Mouse (Mus musculus): ENCODE results near the gene Cfap77.
A peak's percentile ranks its signal among the peaks of the same experiment; 100 is the strongest.

The Cfap77 gene

DNA sequence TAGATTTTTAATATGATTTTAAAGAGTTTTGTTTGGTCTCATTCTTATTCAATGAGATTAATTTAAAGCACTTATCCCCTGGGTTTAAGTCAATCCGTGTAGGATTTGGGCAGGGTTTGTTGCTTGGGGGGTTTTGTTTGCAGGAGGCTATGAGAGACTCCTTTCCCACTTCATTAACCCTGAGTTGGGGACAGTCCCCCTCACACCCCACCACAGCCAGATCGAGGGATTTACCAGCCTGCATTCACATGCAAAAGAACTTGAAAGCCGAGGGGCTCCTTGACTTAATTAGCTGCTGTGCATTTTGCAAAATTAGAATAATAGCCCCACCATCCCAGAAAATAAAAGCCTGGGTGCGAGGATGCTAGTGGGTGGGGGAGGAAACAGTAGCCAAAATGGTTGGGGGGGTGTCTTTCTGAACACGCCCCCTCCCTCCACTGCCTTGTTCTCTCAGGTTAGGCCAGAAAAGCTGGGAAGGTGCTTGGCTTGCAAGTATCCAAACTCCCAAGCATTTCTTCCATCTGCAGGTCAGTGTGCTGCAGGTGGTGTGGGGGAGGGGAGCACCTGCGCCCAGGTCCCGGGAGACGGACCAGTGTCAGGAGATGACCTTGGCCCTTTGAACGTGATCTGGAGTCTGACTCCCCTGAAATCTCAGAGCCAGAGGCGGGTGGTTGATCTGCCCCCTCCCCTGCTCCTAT is 147.0 kb downstream of the Cfap77 start:
- DNase-seq (ENCODE audit: low read depth, low spot score): peak; percentile 75

DNA sequence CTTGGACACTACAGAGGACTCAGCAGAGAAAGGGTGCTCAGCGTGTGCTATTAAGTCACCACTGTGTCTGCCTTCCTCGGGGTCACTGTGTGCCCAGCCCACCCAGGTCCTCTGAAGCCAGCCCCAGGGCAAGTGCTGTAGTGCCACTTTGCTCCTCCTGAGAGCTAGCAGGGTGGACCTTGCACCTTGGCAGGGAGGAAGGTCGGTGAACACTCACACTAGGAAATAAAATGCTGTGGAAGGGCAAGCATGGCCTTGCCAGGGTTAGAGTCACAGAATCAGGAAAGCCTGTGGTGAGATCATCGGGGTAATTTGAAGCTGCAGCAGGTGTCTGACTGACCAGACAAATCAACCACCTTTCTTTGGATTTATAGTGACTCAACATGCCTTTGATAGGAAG is 149.3 kb downstream of the Cfap77 start:
- no peak for DNase-seq (ENCODE audit: low read depth, low spot score)

DNA sequence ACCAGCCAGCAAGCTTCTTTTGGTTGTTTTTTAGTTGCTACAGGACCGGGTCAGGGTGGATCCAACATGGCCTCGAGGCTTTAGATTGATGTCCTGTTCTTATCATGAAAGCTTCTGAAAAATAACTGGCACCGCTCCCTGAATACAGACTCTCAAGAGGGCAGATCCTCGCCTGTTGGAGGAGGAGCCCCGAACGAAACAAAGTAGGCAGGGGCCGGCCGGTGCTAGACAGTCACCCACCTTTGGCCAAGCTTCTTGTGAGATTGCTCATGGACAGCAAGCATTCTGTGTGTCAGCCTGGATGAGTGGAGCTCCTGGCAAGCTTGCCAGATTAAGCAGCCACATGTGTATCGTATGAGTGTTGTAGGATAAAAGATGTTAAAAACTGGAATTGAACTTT is 150.1 kb downstream of the Cfap77 start:
- no peak for DNase-seq (ENCODE audit: low read depth, low spot score)

DNA sequence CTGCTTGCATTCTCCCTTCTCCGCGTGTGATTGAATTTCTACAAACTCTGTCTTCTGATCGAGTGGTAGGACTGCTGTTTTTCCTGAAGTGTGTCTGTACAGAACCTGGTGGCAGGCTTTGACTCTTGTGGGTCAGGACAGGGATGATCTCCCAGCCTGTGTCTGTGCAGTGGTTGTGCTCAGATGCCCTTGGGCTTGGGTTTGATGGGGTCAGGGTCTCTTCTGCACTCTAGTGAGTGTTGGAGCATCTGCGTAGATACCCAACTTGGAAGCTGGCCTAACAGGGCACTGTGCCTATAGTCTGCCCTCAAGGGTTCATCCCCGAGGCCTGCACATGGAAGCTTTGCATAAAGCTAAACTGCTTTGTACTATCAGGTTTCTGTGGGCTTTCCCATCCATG is 151.0 kb downstream of the Cfap77 start:
- no peak for DNase-seq (ENCODE audit: low read depth, low spot score)

GRCm38 (mm10) chr2:28902291-28902690 is 152.6 kb downstream of the Cfap77 start:
- no peak for DNase-seq (ENCODE audit: low read depth, low spot score)

GRCm38 (mm10) chr2:28897340-28897899 is 157.4 kb downstream of the Cfap77 start:
- DNase-seq (ENCODE audit: low read depth, low spot score): no peak

DNA sequence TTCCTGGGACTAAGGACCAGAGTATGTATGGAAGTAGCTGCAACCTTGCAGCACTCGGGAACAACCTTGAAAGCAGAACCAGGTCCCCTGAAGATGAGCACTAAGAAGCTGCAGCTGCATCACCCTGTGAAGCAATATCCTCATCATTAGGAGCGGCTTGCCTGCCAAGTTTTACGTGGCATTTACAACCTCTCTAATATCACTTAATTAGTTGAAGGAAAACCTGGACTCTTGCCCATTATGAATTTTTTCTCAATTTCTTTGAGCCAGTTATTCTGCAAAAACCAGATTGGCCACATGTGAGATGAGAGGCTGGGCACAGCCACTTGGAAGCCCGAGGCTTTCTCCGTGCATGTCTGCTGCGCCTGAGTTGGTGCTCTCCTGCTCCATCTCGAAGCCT is 159.0 kb downstream of the Cfap77 start:
- DNase-seq (ENCODE audit: low read depth, low spot score): no peak

- DNase-seq (ENCODE audit: low read depth, low spot score): no peak
Observed at GRCm38 (mm10) chr2:28893526-28893925, 161.3 kb downstream of the Cfap77 start.

GRCm38 (mm10) chr2:28892796-28893195 is 162.1 kb downstream of the Cfap77 start:
- no peak for DNase-seq (ENCODE audit: low read depth, low spot score)

DNA sequence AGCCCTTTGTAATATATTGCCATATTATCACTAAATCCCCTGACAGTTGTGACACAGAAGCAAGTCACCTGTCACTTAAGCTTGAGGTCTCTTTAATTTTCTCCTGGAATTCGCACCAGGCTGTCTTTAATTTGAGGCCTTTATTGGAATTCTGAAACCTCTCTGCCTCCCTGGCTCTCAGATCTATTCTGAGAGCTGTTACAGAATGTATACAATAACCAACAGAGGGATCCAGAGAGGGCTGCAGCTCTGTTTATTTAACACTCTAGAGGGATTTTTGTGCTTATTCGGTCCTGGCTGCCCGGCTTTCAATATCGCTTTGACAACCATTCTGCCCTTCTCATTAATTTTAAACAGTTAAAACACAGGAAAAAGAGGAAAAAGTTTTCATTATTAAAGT is 170.0 kb downstream of the Cfap77 start:
- DNase-seq (ENCODE audit: low read depth, low spot score): no peak

- no peak for DNase-seq (ENCODE audit: low read depth, low spot score)
Observed at GRCm38 (mm10) chr2:28882826-28883485, 171.9 kb downstream of the Cfap77 start.

GRCm38 (mm10) chr2:28882047-28882446 is 172.8 kb downstream of the Cfap77 start:
- DNase-seq (ENCODE audit: low read depth, low spot score): no peak

- no peak for DNase-seq (ENCODE audit: low read depth, low spot score)
Observed at GRCm38 (mm10) chr2:28881275-28881674, 173.6 kb downstream of the Cfap77 start.
